Mouse (Mus musculus) heart, adult 18-20 months (tissue): ENCODE data around the gene Ubr1. TPM values are rescaled to one million over a fixed set of nuclear protein-coding genes. Genes with fewer than 3 reads are reported as not detected.
A peak's percentile ranks its signal among the peaks of the same experiment; 100 is the strongest.

ENCODE experiments used
- DNase-seq, 2 experiments: peaks; one replicate each; pipeline ENCODE4 v3.0.0; 2021 to 2022; ENCODE audit warnings: mixed read lengths in 1 of 2
- microRNA-seq, 2 experiments: library from miRNA; unstranded; fragments of <30 nt; microRNA quantifications; one replicate each; pipeline ENCODE4 v1.2.0; 2022
- total RNA-seq, 2 experiments: library from RNA; stranded (reverse); gene quantifications; 2 replicates each; pipeline ENCODE4 v1.2.3; 2021

Ubr1 gene
- total RNA-seq, 2 experiments from 2014 or later = 18.9 to 21.4 TPM

DNA sequence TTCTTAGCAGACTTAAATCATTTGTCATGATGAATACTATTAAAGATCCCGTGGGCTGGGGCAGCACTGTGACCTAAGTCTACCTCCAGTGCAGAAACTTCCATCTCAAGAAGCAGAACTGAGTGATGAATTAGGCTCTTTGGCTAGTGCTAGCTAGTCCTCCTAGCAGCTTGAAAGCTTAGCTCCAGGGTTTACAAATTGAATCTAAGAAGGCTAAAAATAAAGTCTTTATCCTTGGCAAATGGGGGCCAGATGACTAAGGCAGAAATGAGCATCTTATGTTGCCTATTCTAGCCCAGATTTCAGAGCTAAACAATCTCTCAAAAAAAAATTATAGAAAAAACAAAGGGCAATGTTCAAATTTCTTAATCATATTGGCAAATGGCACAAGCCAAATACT lies 109.8 kb downstream of the Ubr1 start:
- DNase-seq = no peak

DNA sequence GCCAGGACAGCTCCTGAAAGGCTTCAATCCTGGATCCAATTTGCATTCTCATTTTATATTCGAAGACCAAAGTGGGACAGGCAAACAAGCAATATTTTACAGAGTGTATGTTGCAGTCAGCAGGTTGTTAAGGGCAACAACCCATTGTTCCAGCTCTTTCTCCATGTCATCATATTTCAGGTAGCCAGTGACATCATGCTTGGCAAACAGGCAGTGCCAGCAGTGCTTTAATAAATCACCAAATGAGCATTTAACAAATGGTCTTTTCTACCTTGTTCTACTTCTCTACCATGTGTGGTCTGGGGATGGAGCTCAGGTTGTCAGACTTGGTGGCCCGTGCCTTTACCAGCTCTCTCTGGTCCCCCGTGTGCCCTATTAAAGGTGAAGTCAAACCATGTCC lies 112.4 kb downstream of the Ubr1 start:
- no peak for DNase-seq

DNA sequence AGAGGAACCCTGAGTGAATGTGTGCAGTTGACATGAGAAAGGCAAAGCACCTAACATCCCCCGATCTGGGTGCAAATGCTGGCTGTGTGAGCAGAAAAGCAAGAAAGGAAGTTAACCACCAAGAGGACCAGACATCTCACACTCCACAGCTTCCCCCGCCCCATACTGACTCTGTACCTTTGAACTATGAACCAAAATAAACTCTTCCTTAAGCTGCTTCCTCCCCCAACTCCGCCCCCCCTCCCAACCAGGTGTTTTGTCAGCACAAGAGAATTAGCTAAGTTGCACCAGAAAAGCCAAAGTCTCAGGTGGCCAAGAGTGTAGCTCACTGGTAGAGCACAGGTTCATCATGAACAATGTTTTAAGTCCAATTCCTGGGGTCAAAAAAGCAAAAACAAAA lies 117.4 kb downstream of the Ubr1 start:
- DNase-seq = no peak

DNA sequence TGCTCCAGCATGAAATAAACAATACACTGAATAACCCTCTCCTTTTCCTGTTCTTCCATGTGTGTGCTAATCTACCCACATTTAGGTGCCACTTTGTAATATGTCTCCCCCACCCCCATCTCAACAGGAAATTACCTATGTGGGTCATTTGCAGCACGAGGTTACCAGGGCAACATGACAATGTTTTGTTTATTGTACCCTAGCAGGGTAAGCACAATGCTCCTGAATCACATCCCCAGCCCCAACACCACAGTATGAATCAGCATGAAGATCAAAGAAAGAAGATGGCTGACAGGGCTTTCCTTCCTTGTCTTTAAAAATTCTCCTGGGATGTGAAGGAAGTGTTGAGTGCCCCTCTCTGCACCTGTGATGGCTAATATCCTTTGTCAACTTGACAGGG lies 117.9 kb downstream of the Ubr1 start:
- DNase-seq = no peak

DNA sequence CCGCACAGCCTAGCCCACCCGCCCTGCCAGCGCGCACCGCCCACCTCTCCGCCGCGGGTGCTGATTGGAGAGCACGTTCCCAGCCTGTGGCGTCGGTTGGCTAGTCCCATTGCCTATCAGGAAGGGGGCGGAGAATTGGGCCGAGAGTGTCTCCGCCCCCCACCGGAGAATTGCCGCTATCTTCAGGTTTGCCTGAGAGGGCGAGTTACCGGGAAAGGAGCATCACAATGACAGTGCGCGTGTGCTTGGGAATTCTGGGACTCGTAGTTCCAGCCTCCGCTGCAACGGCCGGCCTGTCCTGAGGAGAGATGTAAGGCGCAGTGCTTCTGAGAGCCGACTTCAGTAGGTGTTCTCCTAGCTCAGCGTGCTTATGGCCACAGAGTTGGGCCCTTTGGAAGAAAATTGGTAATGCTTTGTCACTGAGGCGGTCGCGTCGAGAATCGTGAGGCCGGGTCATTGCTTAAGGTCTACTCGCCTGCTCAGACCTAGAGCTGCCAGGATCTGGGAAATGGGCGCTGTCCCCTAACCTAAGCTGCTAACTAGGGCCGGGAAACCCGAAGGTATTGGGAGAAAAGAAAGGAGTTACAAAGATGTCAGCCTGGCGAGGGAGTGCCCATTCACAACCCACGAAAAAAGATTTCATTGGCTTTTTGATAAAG lies 120.0 kb downstream of the Ubr1 start, which contains the start of gene Ttbk2:
Ttbk2 (minus strand) TSS at position 181 of the 659 bp plus-strand sequence.
- peak; percentile 98 to 100 for DNase-seq

DNA sequence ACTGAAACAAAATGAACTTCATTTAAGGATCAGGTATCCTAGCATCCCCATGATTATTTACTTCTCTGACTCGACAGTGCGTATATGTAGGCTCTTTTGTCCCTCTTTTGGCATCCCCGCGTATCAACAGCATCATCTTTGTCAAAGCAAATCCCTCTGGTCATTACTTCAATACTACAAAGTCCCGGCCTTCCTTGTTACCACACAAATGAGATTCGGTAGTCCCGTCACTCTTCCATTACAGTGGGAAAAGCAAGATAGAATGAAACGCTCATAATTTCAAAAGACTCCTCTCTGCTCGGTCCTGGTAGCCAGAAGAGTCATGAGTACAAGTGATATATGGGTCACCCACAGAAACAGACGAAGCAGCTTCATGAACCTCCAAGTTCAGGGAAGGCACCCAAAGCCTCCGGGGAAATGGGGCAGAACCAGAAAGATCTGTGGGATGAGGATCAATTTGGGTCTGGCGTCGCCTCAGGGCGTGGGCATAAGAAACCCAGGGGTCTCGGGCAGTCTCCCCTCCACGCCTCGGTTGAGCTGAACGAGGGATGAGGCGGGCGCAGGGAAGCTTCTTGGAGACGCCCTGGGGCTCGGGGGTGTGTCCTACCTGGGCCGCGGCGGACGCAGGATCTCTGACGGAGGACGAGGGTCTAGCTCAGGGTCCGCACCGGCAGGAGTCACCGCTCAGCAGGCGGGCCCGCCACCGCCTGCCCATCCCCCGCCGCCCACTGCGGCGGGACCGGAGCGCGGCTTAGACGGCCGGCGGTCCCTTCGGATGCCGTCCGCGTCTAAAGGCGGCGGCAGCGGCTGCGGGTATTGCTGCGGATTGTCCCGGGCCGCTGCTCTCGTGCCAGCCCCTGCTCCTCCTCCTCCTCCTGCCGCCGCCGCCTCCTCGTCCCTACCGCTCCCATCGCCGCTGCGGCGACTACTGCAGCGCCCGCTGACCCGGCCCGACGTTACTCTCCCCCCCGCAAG lies 120.8 kb downstream of the Ubr1 start, which contains the start of gene Cdan1:
Cdan1 (minus strand) TSS at position 680 of the 975 bp plus-strand sequence.
- DNase-seq = peak in 1 of 2 experiments; percentile 59

DNA sequence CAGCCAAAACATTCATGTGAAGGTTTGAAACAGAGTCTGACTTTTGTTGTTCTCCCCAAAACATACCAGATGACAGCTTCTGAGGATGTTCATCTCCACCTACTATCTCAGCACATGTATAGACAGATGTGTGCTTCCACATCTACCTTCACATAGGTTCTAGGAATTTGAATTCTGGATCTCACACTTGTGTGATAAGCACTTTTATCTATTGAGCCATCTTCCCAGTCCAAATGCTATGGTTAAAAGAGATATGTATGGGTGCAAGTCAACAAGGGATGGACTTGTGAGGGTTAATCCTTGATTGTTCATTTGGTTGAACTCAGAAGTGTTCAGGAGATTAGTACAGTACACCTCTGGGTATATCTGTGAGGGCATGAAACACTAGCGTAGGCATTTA lies 125.2 kb downstream of the Ubr1 start:
- no peak for DNase-seq

DNA sequence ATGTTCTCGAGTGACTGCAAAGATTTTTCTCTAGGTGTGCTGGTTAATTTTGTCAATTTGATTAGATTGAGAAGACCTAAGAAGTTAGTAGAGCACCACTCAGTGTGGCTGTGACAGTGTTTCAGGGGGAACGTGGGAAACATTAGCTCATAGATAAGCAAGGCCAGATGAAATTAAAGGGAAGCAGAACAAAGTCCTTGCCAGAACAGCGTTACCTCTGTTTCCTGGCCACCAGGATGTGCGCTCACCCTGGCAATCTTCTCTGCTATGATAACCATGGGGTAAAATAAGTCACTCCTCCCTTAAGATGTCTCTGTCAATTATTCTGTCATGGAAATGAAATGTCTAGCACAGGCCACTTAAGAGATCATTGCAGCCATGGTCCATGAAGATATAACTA lies 126.5 kb downstream of the Ubr1 start:
- DNase-seq = no peak

DNA sequence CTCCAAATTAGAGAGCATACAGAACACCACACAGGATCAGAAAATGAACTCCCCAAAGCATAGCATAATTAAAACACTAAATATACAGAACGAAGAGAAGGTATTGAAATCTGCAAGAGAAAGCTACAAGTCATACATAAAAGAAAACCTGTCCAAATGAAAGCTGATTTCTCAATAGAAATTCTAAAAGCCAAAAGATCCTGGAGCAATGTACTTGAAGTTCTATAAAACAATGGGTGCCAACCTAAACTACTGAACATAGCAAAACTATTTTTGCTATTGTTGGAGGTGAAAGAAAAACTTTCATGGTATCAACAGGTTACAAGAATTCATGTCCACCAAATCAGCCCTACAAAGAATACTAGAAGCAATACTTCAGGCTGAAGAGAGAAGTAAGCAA lies 129.3 kb downstream of the Ubr1 start:
- DNase-seq = no peak

DNA sequence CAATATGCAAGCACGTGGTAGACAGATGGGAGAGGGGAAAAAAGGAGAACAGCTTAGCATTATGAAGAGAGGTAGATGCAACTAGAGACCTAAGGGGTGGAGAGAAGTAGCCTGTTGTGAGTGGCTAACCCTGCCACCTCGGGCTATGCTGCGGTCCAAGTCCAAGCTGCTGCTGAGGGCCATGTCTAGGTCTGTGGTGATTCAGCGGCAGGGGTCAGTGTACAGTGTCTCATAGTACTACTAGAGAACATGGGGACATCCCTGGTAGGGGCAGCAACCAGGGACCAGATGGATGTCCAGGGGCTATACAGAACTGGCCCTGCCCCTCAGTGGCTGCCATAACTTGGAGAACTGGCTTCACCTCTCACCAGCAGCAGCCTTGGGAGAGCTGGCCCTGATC lies 135.3 kb downstream of the Ubr1 start:
- DNase-seq = no peak

DNA sequence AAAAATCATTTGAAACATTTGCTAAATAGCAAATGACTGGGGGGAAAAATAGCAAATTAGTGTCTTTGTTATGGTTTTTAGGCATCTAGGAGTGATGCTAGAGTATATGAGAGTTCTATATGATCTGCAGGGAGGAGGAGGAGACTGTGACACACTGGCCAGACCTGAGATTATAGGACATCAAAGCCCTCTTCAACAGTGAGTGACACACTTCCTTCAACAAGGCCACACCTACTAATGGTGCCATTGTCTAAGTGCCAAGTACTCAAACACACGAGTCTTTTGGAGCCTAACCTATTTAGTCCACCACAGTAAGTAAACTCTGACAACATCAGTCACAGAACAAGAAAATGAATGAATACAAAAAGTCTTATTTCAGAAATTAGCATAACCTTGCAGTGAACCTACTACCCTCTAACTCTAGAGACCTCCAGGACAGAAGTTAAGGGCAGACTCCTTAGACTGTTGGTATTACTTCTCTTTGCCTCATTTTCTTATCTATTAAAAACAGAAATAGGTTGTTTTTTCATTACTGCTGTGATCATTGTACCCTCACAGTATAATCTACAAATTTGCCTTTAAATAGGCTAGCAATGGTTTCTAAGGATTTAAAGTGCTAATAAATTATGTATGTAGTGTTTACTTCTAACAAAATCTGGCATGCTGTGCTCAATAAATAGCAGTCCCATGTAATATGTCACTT lies 143.4 kb downstream of the Ubr1 start:
- DNase-seq = no peak

Small RNAs within 50 kb of the gene (microRNA-seq; reads per million reads assigned to microRNA genes)
- 0 reads per million in 2 experiments for gene Gm44325

Other genes starting within 250 kb of the Ubr1 start
- gene Cdan1, start 120.6 kb downstream of the Ubr1 start, total RNA-seq = 10 to 100 TPM in 1 of 2 experiments, 1 to 10 TPM in 1; 8.9 to 11.1 TPM
- gene Ttbk2, start 120.1 kb downstream of the Ubr1 start, total RNA-seq = 10 to 100 TPM; 10.1 to 13.2 TPM
- 1 to 10 TPM; 3.3 to 3.5 TPM for gene Tmem62, start 6.3 kb upstream of the Ubr1 start, total RNA-seq
- 10 to 100 TPM; 32.5 to 35.2 TPM for gene Ccndbp1, start 37.7 kb upstream of the Ubr1 start, total RNA-seq
- under 1 TPM in 1 of 2 experiments, not detected in 1; 0.44 TPM for gene Epb42, start 66.4 kb upstream of the Ubr1 start, total RNA-seq
- gene Tgm5, start 115.1 kb upstream of the Ubr1 start, total RNA-seq = not detected
- not detected for gene Tgm7, start 139.1 kb upstream of the Ubr1 start, total RNA-seq
- gene Adal, start 169.7 kb upstream of the Ubr1 start, total RNA-seq = 10 to 100 TPM; 10.3 to 11.2 TPM
- 1 to 10 TPM; 8.8 to 9.4 TPM for gene Lcmt2, start 169.9 kb upstream of the Ubr1 start, total RNA-seq
- 10 to 100 TPM; 16.4 to 21.3 TPM for gene Tubgcp4, start 199.9 kb upstream of the Ubr1 start, total RNA-seq
- gene Zscan29, start 200.4 kb upstream of the Ubr1 start, total RNA-seq = 1 to 10 TPM; 5.8 to 6.8 TPM